Mouse (Mus musculus): ENCODE data around the gene Rab11fip4.

DNA sequence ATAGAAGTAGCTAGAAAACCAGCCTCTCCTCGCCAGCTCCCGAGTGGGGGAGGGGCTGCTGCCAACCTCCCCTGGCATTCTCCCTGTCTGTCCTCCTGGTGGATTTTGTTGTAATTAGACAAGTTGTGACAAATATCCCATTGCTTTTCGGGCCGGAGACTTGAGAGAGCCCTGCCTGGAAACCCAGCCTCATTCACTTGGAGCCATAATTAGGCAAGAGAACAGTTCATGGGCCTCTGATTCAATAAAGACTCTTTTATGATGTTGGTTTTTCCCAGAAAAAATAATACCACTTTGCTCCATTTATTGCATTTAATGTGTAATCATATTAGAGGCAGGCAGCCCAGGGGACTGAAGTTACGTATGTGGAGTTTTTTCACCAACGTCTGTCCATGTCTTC is 127.2 kb downstream of the Rab11fip4 start:
- TF ChIP-seq NELFE (IDR thresholded peaks at IDR 0.05; ENCODE audit: low read depth, low read length) (no peak), EP300 (IDR thresholded peaks at IDR 0.05; ENCODE audit: low read length) (no peak)

Measured in CH12.LX (cell line).